Mouse (Mus musculus): Measurements from ENCODE around the gene Srcin1. TPM values are rescaled to one million over a fixed set of nuclear protein-coding genes. Genes with fewer than 3 reads are reported as not detected.

The Srcin1 gene
- total RNA-seq, 2 experiments from 2014 or later, result 0.59 to 0.72 TPM

DNA sequence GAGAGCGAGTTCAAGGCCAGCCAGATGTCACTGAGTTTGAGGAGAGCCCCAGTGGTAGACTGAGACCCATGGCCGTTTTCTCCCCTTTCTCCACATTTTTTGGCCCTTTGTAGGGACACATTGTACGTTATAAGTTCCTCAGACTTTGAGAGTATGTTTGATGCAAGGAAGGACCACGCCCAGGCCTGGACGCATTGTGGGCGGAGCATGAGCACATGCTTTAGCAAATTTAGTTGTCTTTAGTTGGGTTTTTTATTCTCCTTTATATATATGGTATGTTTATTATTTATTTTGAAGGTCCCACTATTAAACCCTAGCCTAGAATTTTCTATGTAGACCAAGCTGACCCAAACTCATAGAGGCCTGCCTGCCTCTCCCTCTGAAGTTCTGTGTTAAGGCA lies 97.6 kb downstream of the Srcin1 start:
- intact Hi-C loops (cut with DNase I), result no loop called here
- DNase-seq, result no peak

DNA sequence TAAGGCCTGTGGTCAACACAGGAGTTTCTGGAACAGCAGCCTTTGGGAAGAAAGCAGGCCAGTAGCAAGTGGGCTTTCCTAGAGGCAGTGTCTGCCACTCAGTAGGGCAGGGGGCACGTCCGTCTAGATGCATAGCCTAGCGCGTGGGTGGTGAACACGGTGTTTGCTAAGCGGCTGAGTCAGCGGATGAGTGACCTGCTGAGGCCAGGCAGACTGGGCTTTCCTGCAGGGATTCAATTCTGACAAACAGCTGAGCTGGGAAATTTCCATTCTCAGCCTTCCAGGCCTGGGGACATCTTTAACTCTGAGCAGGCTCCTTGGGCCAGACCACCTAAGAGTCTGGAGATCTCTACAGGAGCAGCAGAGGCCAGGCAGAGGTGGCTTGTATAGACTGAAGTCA lies 98.6 kb downstream of the Srcin1 start:
- no peak for DNase-seq
- intact Hi-C loops (cut with DNase I), result no loop called here

DNA sequence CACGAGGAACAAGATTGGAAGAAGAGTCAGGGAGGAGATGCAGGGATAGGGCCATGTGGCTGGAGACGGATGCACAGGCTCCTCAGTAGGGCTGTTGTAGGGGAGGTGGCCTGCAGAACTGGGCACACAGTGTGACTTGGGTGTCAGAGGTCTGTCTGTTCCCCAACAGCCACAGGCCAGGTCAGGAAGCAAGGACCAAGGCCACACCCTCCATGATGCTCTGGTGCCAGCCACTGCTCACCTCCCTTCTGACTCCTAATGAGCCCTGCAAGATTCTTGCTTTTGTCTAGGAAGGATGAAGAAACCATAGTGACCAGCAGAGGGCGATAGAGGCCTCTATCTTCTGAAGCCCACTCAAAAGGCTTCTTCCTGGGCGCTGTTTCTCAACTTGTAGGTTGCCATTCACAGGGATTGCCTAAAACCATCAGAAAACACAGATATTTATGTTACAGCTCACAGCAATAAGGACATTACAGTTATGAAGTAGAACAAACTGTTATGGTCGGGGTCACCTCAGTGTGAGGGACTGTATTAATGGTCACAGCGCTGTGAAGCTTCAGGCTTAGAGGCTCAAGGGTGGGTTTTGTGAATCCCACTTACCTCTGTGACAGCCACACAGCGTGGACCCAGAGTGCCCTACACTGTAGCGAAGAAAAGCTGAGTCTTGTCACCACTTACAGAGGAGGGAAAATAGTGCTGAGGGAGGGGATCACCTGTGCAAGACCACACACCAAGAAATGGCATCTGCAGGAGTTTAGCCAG lies 99.5 kb downstream of the Srcin1 start:
- intact Hi-C loops (cut with DNase I), result no loop called here
- DNase-seq, result peak in 1 of 2 experiments; percentile 10

DNA sequence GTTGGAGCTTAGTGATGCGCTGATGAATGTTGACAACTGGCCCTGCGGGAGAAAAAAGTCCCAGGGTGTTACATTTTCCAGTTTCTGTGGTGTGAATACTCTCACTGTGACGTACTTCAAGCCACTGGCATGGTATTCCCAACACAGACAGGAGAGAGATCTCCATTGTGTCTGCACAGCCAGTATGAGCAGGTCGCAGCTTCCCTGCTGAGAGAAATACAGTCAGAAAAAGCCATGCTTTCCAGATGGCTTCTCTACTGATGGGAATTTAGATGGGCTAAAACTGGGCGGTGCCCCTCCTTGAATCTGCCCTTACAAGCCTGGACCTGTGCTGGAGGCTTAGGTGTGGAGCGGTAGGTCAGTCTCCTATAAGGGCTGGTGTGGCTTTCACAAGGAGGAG lies 104.7 kb downstream of the Srcin1 start:
- DNase-seq, result no peak
- intact Hi-C loops (cut with DNase I), result no loop called here

DNA sequence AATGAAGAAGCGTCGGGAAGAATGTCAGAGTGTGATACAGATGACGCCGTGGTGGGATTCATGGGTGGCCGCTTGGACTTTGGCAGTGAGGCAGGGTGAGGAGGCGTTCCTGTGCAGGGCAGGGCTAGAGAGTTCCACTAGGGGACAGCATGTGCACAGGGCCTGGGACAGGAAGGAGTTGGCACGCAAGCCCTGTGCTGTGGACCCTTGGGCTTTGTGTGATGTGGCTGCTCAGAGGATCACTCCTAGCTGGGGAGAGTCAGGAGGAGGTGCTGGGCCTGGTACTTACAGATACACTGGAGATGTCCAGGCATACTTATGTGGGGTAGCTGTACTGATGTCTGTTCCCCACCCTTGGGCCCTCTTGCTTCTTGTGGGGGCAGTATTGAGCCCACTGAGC lies 106.2 kb downstream of the Srcin1 start:
- intact Hi-C loops (cut with DNase I), result loop anchor here (1.0 to 5.0 kb wide), 2 partner anchors 63 to 123 kb away; no protein-coding TSS in a partner anchor
- no peak for DNase-seq

DNA sequence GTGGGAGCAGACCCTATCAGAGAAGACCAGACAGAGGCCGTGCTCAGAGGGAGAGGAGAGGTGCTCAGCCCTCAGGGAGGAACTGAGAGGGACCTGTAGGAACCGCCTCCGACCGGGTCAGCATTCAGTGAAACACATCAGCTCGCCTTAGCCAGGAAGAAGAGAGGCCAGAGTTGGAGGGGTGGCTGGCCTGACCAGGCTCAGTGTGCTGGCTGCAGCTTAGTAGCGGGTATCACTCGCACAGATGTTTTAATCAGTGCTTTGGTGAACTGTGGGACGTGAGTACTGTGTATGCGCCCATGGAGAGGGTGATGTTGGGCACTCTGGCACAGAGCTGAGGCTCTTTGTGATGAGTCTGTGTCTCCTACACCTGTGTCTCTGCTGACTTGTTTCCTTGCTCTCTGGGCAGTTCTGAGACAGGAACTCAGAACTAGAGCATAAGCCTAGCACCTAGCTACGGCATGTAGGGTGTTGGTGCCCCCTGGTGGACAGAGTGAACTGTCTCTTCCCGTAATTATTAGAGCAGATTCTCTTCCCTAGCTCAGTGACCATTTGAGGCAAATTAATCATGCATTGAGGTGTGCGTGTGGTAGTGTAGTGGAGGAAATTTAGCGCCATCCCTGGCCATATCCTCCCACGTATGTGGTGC lies 107.2 kb downstream of the Srcin1 start:
- DNase-seq, result peak; percentile 68 to 81
- intact Hi-C loops (cut with DNase I), result loop anchor here (1.0 to 5.0 kb wide), 3 partner anchors 36 to 121 kb away; no protein-coding TSS in a partner anchor

DNA sequence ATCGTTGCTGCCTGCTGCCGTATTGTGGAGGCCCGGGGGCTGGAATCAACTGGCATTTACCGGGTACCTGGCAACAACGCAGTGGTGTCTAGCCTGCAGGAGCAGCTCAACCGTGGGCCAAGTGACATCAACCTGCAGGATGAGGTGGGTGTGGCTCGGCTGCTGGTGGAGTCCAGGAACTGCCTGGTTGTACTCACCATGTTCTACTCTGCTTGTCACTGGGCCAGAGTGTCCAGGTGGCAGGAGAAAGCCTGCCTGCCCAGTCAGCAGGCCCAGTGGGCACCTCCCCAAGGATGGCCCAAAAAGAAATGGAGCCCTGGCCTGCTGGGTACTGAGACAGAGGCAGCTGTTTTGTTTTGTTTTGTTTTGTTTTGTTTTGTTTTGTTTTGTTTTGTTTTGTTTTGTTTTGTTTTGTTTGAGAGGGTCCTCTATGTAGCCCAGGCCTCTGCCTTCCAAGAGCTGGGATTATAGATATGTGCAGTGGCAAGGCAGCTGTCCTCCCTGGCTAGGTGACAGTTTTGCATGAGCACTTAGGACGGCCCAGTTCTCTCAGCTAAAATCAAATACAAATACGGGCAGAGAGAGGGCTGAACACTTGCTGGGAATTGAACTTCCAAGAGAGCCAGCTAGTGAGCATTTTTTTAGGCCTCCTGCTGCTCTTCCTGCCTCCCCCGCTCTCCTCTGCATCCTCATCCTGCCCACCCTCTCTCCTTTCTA lies 109.4 kb downstream of the Srcin1 start:
- intact Hi-C loops (cut with DNase I), result loop anchor here (5.0 kb wide), 1 partner anchor 119 kb away; no protein-coding TSS in a partner anchor
- DNase-seq, result no peak

DNA sequence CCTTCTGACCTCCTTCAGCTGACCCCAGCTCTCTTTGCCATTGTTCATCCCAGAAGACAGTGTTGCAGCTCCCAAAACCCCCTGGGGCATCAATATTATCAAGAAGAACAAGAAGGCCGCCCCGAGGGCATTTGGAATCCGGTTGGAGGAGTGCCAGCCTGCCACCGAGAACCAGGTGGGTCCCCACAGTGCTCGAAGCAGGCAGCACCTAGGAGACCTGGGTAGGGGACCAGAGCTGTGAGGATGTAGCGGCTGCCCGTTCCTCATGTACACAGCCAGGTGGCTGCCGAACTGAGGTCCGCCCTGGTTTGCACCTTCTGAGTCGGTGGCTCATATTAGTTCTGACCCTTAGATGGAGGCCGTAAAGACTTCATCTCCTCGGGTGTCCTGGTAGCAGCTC lies 110.0 kb downstream of the Srcin1 start:
- intact Hi-C loops (cut with DNase I), result loop anchor here (5.0 kb wide), 1 partner anchor 119 kb away; no protein-coding TSS in a partner anchor
- no peak for DNase-seq

DNA sequence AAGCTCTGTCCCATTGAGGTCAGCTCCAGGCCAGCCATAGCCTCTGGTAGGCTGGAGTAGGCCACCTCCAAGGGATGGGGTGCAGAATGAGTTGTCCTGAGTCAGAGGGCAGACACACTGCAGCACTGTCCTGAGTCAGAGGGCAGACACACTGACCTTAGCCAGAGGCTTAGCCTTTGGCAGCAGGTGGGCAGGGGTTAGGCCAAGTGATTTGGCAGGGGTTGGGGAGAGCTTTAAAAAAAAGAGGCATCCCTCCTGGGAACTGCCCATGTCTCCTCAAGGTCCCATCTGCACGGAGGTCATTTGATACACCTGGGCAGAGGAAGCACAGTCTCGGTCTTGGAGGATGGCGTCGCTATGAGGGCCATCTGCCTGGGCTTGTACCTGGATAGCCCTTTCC lies 112.0 kb downstream of the Srcin1 start:
- DNase-seq, result no peak
- intact Hi-C loops (cut with DNase I), result no loop called here

DNA sequence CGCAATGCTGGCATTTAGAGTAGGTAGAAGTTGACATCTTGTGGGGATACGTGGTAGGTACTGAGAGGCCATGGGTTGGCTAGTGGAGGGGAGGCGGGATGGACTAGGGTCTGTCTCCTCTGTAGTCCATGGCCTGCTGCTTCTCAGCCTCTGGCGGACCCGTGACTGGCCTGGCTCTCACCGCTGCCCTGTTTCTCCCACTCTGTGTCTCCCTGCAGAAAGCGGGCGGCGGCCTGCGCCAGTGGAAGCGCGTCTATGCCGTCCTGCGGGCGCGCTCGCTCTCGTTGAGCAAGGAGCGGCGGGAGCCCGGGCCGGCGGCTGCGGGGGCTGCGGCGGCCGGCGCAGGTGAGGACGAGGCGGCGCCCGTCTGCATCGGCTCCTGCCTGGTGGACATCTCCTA lies 112.8 kb downstream of the Srcin1 start:
- DNase-seq, result no peak
- intact Hi-C loops (cut with DNase I), result no loop called here

DNA sequence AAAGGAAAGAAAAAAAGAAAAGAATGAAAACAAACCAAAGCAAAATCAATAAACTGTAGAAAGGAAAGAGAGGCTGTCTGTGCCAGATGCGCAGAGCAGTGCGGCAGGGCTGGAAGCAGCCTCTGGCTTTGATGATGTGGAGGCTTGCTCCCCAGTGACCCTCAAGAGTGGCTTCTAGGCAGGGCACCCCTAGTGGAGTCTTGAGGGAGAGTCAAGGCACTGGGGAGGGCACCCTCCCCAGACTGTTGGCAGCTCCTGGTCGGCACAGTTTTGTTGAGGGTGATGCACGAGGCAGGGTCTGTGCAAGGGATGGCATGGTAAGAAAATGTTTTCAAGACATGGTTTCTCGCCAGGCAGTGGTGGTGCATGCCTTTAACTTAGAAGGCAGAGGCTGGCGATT lies 113.4 kb downstream of the Srcin1 start:
- intact Hi-C loops (cut with DNase I), result no loop called here
- no peak for DNase-seq

DNA sequence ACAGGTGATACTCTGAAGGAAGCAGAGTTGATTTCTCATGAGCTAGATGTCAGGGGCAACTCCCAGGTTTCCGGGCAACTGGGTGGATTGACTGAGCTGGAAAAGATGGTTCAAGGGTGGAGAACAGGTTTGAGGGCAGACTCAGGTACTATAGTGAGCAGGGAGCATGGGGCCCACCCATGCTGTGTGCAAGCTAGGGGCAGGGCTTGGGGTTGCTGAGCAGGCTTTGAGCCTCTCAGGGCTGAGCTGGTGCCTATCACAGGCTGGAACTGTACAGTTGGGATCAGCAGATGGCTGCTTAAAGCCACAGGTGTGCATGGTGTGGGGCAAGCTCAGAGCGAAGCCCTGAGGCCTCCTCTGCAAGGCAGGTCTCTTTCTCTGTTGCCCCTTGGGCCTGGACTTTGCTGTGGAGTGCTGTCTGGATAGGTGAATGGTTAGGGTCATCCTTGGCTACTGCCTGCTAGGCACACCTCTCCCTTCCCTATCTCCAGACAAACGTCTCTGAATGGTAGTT lies 114.6 kb downstream of the Srcin1 start:
- DNase-seq, result no peak
- intact Hi-C loops (cut with DNase I), result no loop called here

Other genes with a start within 250 kb of the Srcin1 start
- under 1 TPM in 1 of 2 experiments, not detected in 1; 0.03 TPM for gene Gpr179, start 224.1 kb downstream of the Srcin1 start, total RNA-seq (2021)
- 10 to 100 TPM; 42.0 to 43.4 TPM for gene Socs7, start 213.6 kb downstream of the Srcin1 start, total RNA-seq (2021)
- gene Arhgap23, start 160.7 kb downstream of the Srcin1 start, total RNA-seq (2021), result 1 to 10 TPM; 5.4 to 6.6 TPM
- not detected for gene 4933428G20Rik, start 75.8 kb downstream of the Srcin1 start, total RNA-seq (2021)
- gene Epop, start 53.5 kb upstream of the Srcin1 start, total RNA-seq (2021), result 1 to 10 TPM in 1 of 2 experiments, under 1 TPM in 1; 0.91 to 1.2 TPM
- 10 to 100 TPM; 40.7 to 46.4 TPM for gene Mllt6, start 87.2 kb upstream of the Srcin1 start, total RNA-seq (2021)
- 100 to 1,000 TPM; 103 to 108 TPM for gene Cisd3, start 109.6 kb upstream of the Srcin1 start, total RNA-seq (2021)
- gene Pcgf2, start 124.3 kb upstream of the Srcin1 start, total RNA-seq (2021), result 1 to 10 TPM; 2.1 to 2.3 TPM
- 100 to 1,000 TPM; 124 to 129 TPM for gene Psmb3, start 127.2 kb upstream of the Srcin1 start, total RNA-seq (2021)
- gene Pip4k2b, start 168.5 kb upstream of the Srcin1 start, total RNA-seq (2021), result 10 to 100 TPM; 44.0 to 47.0 TPM
- 1 to 10 TPM; 5.5 to 5.7 TPM for gene Cwc25, start 190.4 kb upstream of the Srcin1 start, total RNA-seq (2021)
- gene 1700001P01Rik, start 199.7 kb upstream of the Srcin1 start, total RNA-seq (2021), result not detected
- gene Rpl23, start 206.3 kb upstream of the Srcin1 start, total RNA-seq (2021), result 100 to 1,000 TPM; 349 to 430 TPM
- 10 to 100 TPM; 14.2 to 15.4 TPM for gene Lasp1, start 222.8 kb upstream of the Srcin1 start, total RNA-seq (2021)

All from gastrocnemius, postnatal 36 days (tissue).